Mouse (Mus musculus) lung, embryonic 16.5 days (tissue): ENCODE data around the gene Atp6v0d1. TPM values are rescaled to one million over a fixed set of nuclear protein-coding genes. Genes with fewer than 3 reads are reported as not detected.
A peak's percentile ranks its signal among the peaks of the same experiment; 100 is the strongest.

Experiments
- ATAC-seq: fragments of 200-750 bp; cut with Nextera tagmentation; 2 replicates; pipeline ENCODE4 v1.8.0; 2017; ENCODE audit warnings: low read depth, mild to moderate bottlenecking, moderate library complexity
- H3K27ac ChIP-seq: fragments of 300-500 bp; sonication (generic); 2 replicates; pipeline ENCODE4 v1.5.1; 2014; ENCODE audit warnings: mild to moderate bottlenecking, control low read depth, low read length
- H3K27me3 ChIP-seq: fragments of 300-500 bp; sonication (generic); 2 replicates; pipeline ENCODE4 v1.6.1; 2014; ENCODE audit warnings: low read depth, low read length, mixed read lengths; ENCODE audit not compliant: control insufficient read depth, insufficient read depth
- H3K36me3 ChIP-seq: fragments of 300-500 bp; sonication (generic); 2 replicates; pipeline ENCODE4 v1.6.1; 2014; ENCODE audit warnings: low read length; ENCODE audit not compliant: control insufficient read depth, insufficient read depth
- H3K4me1 ChIP-seq: fragments of 300-500 bp; sonication (generic); replicated peaks from 2 replicates; pipeline ENCODE4 v1.6.1; 2014; ENCODE audit warnings: low read length, mixed read lengths; ENCODE audit not compliant: control insufficient read depth, insufficient read depth
- H3K4me2 ChIP-seq: fragments of 300-500 bp; sonication (generic); 2 replicates; pipeline ENCODE4 v1.6.1; 2014; ENCODE audit warnings: low read depth, low read length, control low read depth
- H3K4me3 ChIP-seq: fragments of 300-500 bp; sonication (generic); 2 replicates; pipeline ENCODE4 v1.5.1; 2014; ENCODE audit warnings: mild to moderate bottlenecking, low read length, control low read depth
- H3K9ac ChIP-seq: fragments of 300-500 bp; sonication (generic); 2 replicates; pipeline ENCODE4 v1.6.1; 2014; ENCODE audit warnings: low read length, control low read depth
- H3K9me3 ChIP-seq: fragments of 300-500 bp; sonication (generic); 2 replicates; pipeline ENCODE4 v1.6.1; 2016; ENCODE audit warnings: low read length; ENCODE audit not compliant: control insufficient read depth
- WGBS: fragments of 180-500 bp; shearing (Covaris S2); extraction: QIAGEN DNeasy Blood & Tissue Kit; methylation state at CpG from one replicate; pipeline ENCODE4 v1.1.7; 2014; 5-methylcytosine and 5-hydroxymethylcytosine counted together
- polyA plus RNA-seq: library from polyadenylated mRNA; unstranded; fragments of >200 nt; fragmentation: Nextera tagmentation; extraction: Ambion mirVana; gene quantifications from 2 replicates; pipeline ENCODE4 v1.2.1, GENCODE M21; 2015

The Atp6v0d1 gene
- 87.3 and 93.0 TPM in 2 replicates for polyA plus RNA-seq

DNA sequence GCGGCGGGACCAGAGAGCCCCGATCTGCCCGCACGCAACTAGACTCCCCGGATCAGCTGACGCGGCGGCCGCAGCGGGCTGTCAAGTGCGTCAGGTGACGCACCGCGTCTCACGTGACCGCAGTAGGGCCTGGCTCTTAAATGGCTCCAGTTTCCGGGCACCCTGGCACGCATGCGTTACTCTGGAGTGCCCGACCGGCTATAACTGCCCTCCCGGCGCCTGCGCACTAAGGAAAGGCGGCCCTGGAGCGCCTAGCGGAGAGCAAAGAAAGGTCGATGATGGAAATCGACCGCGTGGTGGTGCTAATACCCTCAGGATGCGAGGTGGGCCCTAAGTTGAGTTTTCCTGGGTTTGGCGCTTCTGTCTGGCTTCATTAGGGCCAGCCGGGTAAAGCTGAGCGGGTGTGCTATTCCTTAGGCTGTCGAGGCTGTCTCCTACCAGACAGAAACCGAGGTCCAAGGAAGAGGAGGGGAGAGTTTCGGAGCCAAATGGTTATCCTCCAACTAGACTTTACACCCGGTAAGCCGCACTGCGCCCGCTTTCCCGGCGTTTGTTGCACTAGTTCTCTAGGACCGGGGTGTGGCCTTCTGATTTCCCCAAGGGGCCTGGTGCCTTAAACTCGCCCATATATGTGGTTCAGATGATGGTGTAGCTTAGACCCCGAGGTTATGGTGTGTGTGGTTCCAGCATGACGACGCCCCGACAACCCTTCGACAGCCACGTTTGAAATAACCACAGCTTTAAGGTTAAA, at the start of gene Atp6v0d1:
TSS of gene Atp6v0d1 (minus strand) at position 96 of the 751 bp plus-strand sequence.
- Histone ChIP-seq H3K27ac (peak within 1 kb of the TSS; percentile 75), H3K9me3 (no peaks in the 10 kb centered on the region), H3K4me1 (peaks cover 20% of the 10 kb centered on the region), H3K4me3 (peak within 1 kb of the TSS; percentile 98), H3K9ac (peak within 1 kb of the TSS; percentile 94), H3K4me2 (peak within 1 kb of the TSS; percentile 65), H3K36me3 (no peaks in the 10 kb centered on the region), H3K27me3 (no peaks in the 10 kb centered on the region)
- peak; percentile 98 for ATAC-seq
- WGBS, result 1% methylated on average over 53 of the region's 53 CpGs

DNA sequence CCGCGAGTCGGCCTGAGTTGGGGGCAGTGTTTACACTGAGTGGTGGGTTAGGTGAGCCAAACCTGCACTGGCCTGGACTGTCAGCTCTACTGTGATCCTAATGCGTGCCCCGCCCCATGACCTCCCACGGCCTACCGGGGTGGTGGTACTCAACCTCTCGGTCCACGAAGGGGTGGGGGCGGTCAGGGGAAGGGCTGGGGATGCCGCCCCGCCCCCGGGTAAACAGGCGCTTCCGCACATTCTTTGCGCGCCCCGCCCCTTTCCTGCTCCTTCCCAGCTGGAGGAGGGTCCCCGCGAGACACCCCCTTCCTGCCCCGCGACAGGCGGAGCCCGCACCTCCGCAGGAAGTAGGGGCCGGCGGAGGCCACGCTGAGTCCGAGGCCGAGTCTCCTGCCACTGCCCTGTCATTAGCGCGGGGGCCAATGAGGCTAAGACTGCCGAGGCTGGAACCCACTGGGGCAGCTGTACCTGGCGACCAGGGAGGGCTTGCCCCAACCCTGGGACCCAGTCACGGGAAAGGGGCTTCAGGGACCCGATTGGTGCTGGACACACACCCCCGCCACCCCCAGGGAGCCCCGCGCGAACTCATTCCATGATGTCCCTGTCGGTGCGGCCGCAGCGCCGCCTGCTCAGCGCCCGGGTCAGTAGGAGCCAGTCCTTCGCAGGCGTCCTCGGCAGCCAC, 48.1 kb upstream of the Atp6v0d1 start:
- Histone ChIP-seq H3K9ac (peak overlapping the region; percentile 69), H3K9me3 (no peaks in the 10 kb centered on the region), H3K4me1 (peaks cover 17% of the 10 kb centered on the region), H3K4me3 (peak overlapping the region; percentile 61), H3K27ac (0 out of 2 replicates have a peak overlapping the region, but pooled peaks have one; percentile 12), H3K4me2 (peak overlapping the region; percentile 96), H3K36me3 (peaks cover 31% of the 10 kb centered on the region), H3K27me3 (peaks cover 2% of the 10 kb centered on the region; the same call in 1 of the 2 replicates)
- peak; percentile 91 for ATAC-seq
- 2% methylated on average over 50 of the region's 50 CpGs for WGBS

DNA sequence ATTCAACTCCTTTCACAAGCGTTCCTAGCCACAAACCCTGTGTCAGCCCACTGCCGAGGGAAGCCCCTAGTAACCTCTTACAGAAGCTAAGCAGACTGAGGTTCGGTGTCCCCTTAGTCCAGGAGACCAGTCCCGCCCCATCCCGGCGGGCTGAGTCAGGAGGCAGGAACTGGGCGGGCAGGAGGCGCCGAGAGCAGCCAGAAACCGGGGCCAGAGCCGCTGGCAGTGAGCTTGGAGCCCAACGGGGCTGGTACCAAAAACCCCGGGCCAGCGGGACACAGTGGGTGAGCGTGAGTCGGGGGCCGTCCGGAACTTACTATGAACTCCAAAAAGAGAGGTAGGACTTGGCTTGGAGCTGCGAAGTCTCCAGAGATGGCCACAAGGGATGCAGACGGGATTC, 47.2 kb upstream of the Atp6v0d1 start:
- H3K9ac ChIP-seq, result peak overlapping the region; percentile 54
- ATAC-seq, result peak; percentile 36; the same call in 1 of the 2 replicates
- H3K27ac ChIP-seq, result peak overlapping the region; percentile 61
- H3K9me3 ChIP-seq, result no peaks in the 10 kb centered on the region
- H3K4me2 ChIP-seq, result peak overlapping the region; percentile 96
- 5% methylated on average over 20 of the region's 20 CpGs for WGBS
- H3K36me3 ChIP-seq, result peaks cover 23% of the 10 kb centered on the region
- H3K27me3 ChIP-seq, result peaks cover 2% of the 10 kb centered on the region; the same call in 1 of the 2 replicates
- peaks cover 17% of the 10 kb centered on the region for H3K4me1 ChIP-seq
- H3K4me3 ChIP-seq, result peak overlapping the region; percentile 61

DNA sequence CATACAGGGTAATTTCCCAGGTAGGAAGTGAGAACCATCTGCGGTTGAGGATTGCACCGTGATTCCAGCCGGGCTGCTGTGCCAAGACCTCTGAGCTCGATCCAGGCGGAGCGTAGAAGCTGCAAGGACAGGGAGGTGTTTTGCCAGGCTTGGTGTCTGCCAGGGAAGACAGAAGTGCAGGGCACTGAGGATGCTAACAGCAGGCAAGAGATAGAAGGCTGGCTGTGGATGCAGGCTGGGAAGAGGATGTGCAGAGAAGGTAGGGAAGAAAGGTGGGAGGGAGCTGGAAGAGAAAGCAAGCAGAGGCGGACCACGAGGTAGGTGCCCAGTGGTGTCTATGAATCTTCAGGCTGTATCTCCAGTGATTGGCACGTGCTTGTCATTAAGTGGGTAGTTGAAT, 46.0 kb upstream of the Atp6v0d1 start:
- no peak overlapping the region for H3K4me2 ChIP-seq
- no peak for ATAC-seq
- no peak overlapping the region for H3K27ac ChIP-seq
- no peak overlapping the region for H3K4me3 ChIP-seq
- 83% methylated on average over 9 of the region's 9 CpGs for WGBS
- peaks cover 2% of the 10 kb centered on the region; the same call in 1 of the 2 replicates for H3K27me3 ChIP-seq
- H3K4me1 ChIP-seq, result peaks cover 25% of the 10 kb centered on the region
- no peaks in the 10 kb centered on the region for H3K9me3 ChIP-seq
- no peak overlapping the region for H3K9ac ChIP-seq
- H3K36me3 ChIP-seq, result peaks cover 12% of the 10 kb centered on the region

DNA sequence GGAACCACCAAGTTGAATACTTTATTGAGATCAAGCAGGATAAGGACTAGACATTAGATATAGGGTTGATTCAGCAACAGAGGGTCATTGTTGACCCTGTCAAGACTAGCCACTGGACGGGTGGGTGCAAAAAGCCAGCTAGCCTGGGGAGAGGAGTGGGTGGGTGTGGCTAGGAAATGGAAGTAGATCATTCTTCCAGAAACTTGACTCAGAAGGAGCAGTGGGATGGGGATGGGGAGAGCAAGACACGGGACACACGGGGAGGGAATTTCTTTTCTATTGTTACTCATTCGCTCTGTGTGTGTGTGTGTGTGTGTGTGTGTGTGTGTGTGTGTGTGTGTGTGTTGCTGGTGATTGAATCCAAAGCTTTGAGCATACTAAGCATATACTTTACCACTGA, 43.9 kb upstream of the Atp6v0d1 start:
- Histone ChIP-seq H3K9ac (no peak overlapping the region), H3K9me3 (no peaks in the 10 kb centered on the region), H3K4me1 (peaks cover 34% of the 10 kb centered on the region), H3K36me3 (no peaks in the 10 kb centered on the region), H3K27me3 (peaks cover 2% of the 10 kb centered on the region; the same call in 1 of the 2 replicates), H3K4me3 (no peak overlapping the region), H3K27ac (no peak overlapping the region), H3K4me2 (no peak overlapping the region)
- no peak for ATAC-seq
- 56% methylated on average over 4 of the region's 4 CpGs for WGBS

DNA sequence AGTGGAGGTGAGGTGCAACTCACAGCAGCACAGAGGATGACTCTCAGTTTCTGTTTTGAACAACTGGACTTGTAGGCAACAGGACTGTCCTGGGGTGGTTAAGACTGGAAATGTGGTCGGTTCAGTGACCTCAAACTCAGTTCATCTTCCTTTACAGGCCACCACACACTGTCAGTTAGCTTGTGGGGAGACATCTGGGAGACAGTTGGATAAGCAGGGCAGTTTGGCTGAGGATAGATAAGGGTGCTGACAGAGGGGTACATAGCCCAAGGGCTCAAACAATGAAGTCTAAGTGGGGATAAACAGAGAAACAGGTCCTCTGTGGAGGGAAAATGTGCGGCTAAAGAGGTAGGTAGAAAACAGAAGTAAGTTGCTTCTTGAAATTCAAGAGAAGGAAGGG, 43.5 kb upstream of the Atp6v0d1 start:
- peaks cover 34% of the 10 kb centered on the region for H3K4me1 ChIP-seq
- 72% methylated on average over 2 of the region's 2 CpGs for WGBS

DNA sequence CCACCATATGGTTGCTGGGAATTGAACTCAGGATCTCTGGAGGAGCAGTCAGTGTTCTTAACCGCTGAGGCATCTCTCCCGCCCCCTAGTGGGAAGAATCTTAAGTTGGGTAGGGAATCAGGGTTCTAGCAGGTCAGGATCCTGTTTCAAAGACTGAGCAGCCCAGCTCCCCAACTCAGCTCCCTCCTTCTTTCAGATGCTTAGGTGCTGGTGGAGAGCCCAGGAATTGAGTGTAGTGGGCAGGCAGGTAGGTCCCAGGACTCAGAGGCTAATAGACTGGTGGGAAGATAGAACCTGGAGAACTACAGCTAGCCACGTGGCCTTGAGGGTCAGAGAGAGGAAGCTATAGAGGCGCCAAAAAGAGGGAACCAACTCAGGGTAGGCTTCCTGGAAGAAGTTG, 41.8 kb upstream of the Atp6v0d1 start:
- ATAC-seq, result no peak
- Histone ChIP-seq H3K4me2 (no peak overlapping the region), H3K4me1 (peaks cover 24% of the 10 kb centered on the region), H3K9me3 (no peaks in the 10 kb centered on the region), H3K27me3 (peaks cover 2% of the 10 kb centered on the region; the same call in 1 of the 2 replicates), H3K36me3 (no peaks in the 10 kb centered on the region), H3K9ac (no peak overlapping the region), H3K4me3 (no peak overlapping the region), H3K27ac (no peak overlapping the region)
- WGBS, result 22% methylated on average over 4 of the region's 4 CpGs

More for the DNA sequence above, 43.5 kb upstream of the Atp6v0d1 start:
- Histone ChIP-seq H3K9ac (no peak overlapping the region; the same call in 1 of the 2 replicates), H3K9me3 (no peaks in the 10 kb centered on the region), H3K27me3 (peaks cover 2% of the 10 kb centered on the region; the same call in 1 of the 2 replicates), H3K27ac (peak overlapping the region; percentile 22; the same call in 1 of the 2 replicates), H3K36me3 (no peaks in the 10 kb centered on the region), H3K4me2 (no peak overlapping the region), H3K4me3 (no peak overlapping the region)
- no peak for ATAC-seq

DNA sequence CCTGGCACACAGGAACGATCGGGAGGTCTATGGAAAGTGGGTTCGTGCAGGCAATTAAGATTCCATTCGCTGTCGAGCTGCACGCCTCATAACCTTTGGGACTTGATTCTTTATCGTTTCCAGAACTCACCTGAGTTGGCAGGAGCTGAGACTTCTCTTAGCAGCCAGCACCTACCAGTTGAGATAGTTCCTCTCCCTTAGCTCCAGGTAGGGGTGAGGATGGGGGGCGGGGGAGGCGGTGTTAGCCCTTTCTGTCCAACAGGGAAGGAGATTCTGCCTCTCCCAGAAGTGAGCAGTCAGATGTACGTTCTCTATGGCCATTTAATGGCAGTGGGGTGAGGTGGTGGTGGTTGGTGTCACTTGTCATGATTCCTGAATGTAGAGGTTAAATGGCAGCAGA, 41.2 kb upstream of the Atp6v0d1 start:
- no peaks in the 10 kb centered on the region for H3K9me3 ChIP-seq
- H3K27ac ChIP-seq, result peak overlapping the region; percentile 93
- 11% methylated on average over 10 of the region's 10 CpGs for WGBS
- peak overlapping the region; percentile 86 for H3K4me3 ChIP-seq
- peaks cover 2% of the 10 kb centered on the region; the same call in 1 of the 2 replicates for H3K27me3 ChIP-seq
- no peak for ATAC-seq
- H3K4me1 ChIP-seq, result peaks cover 22% of the 10 kb centered on the region
- no peaks in the 10 kb centered on the region for H3K36me3 ChIP-seq
- peak overlapping the region; percentile 96 for H3K4me2 ChIP-seq
- peak overlapping the region; percentile 93 for H3K9ac ChIP-seq
